Mouse (Mus musculus) thymus, postnatal 0 days (tissue): Measurements from ENCODE around the gene Adgra3. TPM values are rescaled to one million over a fixed set of nuclear protein-coding genes. Genes with fewer than 3 reads are reported as not detected.

Experiments used
- DNase-seq: peaks from one replicate; pipeline ENCODE4 v3.0.0-alpha.2; 2015; ENCODE audit warnings: low spot score
- polyA plus RNA-seq: library from polyadenylated mRNA; unstranded; fragments of >200 nt; fragmentation: Nextera tagmentation; extraction: Ambion mirVana; gene quantifications from 2 replicates; pipeline ENCODE4 v1.2.1, GENCODE M21; 2015

Gene Adgra3
- polyA plus RNA-seq, 1 experiment from 2014 or later = 3.1 TPM

- no peak for DNase-seq
Observed at GRCm38 (mm10) chr5:49979246-49979645, 79.6 kb downstream of the Adgra3 start.

- DNase-seq = peak; percentile 66
Observed at GRCm38 (mm10) chr5:49975971-49976370, 82.8 kb downstream of the Adgra3 start.

GRCm38 (mm10) chr5:49974211-49974610 is 84.6 kb downstream of the Adgra3 start:
- no peak for DNase-seq

DNA sequence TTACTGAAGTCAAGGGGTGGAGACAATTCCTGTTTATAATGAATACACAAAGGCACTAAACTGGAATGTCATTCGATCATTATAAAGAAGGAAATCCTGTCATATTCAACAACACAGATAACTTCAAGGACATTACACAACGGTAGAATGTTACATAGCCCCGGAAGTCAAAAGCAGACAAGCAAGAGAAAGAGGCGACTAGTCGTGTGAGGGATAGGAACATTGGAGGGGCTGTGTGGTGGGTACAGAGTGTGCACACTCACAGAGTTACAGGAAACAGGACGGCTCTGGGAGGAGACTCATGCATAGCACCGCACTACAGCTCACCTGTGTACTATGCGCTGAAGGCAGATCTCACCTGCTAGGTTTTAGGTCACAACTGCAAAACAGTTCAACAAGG is 89.1 kb downstream of the Adgra3 start:
- no peak for DNase-seq

DNA sequence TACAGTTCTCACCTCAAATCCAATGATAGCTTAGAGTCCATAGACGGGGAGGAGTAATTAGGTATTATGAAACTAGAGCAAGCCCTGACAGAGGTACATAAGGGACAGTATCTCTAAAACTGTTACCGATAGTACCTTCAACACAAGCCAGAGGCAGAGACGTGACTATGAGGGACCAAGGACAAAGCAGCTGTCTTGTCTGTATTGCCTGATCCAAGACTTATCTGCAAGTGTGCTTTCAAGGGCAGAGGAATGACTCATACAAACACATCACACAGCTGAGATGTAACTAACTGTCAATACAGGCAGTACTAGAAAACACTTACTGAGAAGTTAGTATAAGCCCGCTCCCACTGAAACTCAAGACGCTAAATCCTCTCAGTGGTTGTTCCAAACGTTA is 91.1 kb downstream of the Adgra3 start:
- DNase-seq = no peak

GRCm38 (mm10) chr5:49965810-49966209 is 93.0 kb downstream of the Adgra3 start:
- DNase-seq = no peak

GRCm38 (mm10) chr5:49961478-49962431 is 97.1 kb downstream of the Adgra3 start:
- DNase-seq = peak; percentile 23

- no peak for DNase-seq
Observed at GRCm38 (mm10) chr5:49936354-49936753, 122.5 kb downstream of the Adgra3 start.

DNA sequence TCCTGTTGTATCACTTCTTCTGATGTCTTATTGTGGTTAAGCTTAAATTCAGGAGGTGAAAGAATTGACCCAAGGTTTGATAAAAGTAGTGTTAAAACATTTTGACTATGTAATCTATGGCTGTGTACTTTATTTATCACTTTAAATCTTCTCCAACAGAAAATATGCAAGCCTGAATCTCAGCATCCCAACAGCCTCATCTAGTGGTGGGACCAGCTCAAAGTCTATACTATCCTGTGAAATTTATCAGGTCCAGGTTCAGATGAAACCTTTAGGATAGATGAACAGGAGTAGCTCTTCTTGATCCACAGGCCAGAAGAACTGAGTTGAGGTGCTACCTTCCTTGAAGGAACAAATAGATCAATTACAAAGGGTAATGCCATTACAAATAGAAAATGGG is 134.1 kb downstream of the Adgra3 start:
- no peak for DNase-seq

DNA sequence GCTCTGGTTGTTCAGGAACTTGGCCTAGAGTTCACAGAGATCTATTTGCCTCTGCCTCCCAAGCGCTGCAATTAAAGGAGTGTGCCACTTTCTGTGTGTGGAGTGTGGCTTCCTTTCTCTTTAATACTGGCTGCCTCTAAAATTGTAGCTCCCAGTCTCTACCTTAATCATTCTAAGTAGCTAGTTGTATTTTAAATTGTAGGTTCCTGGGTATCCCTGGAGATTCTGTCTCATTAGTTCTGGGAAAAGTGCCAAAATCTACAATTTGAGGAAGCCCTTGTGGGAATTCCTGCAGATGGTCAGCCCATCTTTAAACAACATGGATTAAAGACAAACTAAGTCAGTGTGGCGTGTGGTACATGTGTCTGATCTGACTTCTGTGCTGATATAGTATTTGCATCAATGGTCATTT is 143.1 kb downstream of the Adgra3 start:
- no peak for DNase-seq
